Mouse (Mus musculus): ENCODE data around the gene Gsta3.

DNA sequence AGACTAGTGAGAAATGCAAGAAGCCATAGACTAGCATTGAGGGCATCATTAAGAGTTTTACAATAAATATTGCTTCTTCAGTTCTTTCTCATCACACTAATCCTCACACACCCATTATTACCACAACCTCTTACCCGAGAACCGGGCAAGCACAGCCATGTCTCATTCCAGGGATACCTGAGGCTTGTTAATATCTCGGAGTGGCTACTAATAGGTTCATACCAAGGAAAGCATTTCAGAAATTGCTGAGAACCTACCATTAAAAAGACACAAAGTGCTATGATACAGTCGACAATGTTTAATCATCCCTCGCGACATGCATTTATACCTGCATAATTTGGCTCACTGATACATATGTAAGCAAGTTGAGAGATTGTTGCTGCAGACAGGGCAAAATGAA, 5.0 kb upstream of the Gsta3 start:
- TF ChIP-seq GATA1 (IDR thresholded peaks at IDR 0.05; ENCODE audit: borderline replicate concordance, low read length) (no peak), FLI1 (IDR thresholded peaks at IDR 0.05; ENCODE audit: low read length) (no peak)
